Mouse (Mus musculus) lung, embryonic 15.5 days (tissue): ENCODE measurements at regions not wholly inside any gene's neighbourhood (a gene's known extent, or its start where the extent isn't known, plus 50 kb on each side); places are given as distances from the start of the nearest gene placed in this dataset.
A peak's percentile ranks its signal among the peaks of the same experiment; 100 is the strongest.

Source experiments
- ATAC-seq: fragments of 200-750 bp; cut with Nextera tagmentation; 2 replicates; pipeline ENCODE4 v1.8.0; 2017; ENCODE audit warnings: moderate number of reproducible peaks, borderline replicate concordance; ENCODE audit not compliant: low FRiP score, low TSS enrichment; ENCODE audit errors: extremely low read depth
- H3K27ac ChIP-seq: fragments of 300-500 bp; sonication (generic); 2 replicates; pipeline ENCODE4 v1.5.1; 2015; ENCODE audit warnings: moderate library complexity, mild to moderate bottlenecking, inconsistent platforms
- H3K27me3 ChIP-seq: fragments of 300-500 bp; sonication (generic); 2 replicates; pipeline ENCODE4 v1.6.1; 2015; ENCODE audit warnings: inconsistent platforms
- H3K36me3 ChIP-seq: fragments of 300-500 bp; sonication (generic); 2 replicates; pipeline ENCODE4 v1.6.1; 2015; ENCODE audit warnings: inconsistent platforms
- H3K4me1 ChIP-seq: fragments of 300-500 bp; sonication (generic); 2 replicates; pipeline ENCODE4 v1.6.1; 2015; ENCODE audit warnings: inconsistent platforms
- H3K4me2 ChIP-seq: fragments of 300-500 bp; sonication (generic); 2 replicates; pipeline ENCODE4 v1.6.1; 2015; ENCODE audit warnings: inconsistent platforms, mild to moderate bottlenecking, moderate library complexity
- H3K4me3 ChIP-seq: fragments of 300-500 bp; sonication (generic); 2 replicates; pipeline ENCODE4 v1.5.1; 2015; ENCODE audit warnings: mild to moderate bottlenecking, inconsistent platforms
- H3K9ac ChIP-seq: fragments of 300-500 bp; sonication (generic); 2 replicates; pipeline ENCODE4 v1.6.1; 2015; ENCODE audit warnings: inconsistent platforms
- H3K9me3 ChIP-seq: fragments of 300-500 bp; sonication (generic); 2 replicates; pipeline ENCODE4 v1.6.1; 2016; ENCODE audit warnings: inconsistent platforms
- WGBS: fragments of 180-500 bp; shearing (Covaris S2); methylation state at CpG from one replicate; pipeline ENCODE4 v1.1.7; 2015; 5-methylcytosine and 5-hydroxymethylcytosine counted together

DNA sequence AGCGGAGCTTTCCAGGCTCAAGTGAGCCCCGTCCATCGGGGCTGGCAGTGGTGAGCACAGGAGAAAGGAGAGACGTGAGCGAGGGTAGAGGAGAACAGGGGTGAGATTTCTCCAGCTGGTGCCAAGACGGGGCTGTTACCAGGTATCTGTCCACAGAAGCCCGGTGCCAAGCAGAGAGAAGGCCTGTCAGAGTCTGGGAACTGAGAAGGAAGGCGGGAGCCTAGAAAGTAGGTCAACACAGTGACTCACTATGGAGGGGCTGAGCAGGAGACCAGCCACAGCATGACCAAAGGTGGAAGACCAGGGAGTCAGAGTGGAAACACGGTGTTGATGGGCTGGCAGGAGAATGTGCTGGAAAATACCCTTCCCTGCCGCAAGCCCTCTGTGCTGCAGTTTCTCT is 245.0 kb downstream of the Tgfb2 start:
- Histone ChIP-seq H3K36me3 (no peaks in the 10 kb centered on the region), H3K4me1 (peaks cover 8% of the 10 kb centered on the region; the same call in 1 of the 2 replicates), H3K9me3 (0 out of 2 replicates have a peak, but pooled peaks cover 3% of the 10 kb centered on the region), H3K4me2 (no peak overlapping the region), H3K9ac (no peak overlapping the region), H3K4me3 (no peak overlapping the region), H3K27me3 (no peaks in the 10 kb centered on the region), H3K27ac (no peak overlapping the region)
- peak; percentile 5; the same call in 1 of the 2 replicates for ATAC-seq
- 63% methylated on average over 10 of the region's 10 CpGs for WGBS

DNA sequence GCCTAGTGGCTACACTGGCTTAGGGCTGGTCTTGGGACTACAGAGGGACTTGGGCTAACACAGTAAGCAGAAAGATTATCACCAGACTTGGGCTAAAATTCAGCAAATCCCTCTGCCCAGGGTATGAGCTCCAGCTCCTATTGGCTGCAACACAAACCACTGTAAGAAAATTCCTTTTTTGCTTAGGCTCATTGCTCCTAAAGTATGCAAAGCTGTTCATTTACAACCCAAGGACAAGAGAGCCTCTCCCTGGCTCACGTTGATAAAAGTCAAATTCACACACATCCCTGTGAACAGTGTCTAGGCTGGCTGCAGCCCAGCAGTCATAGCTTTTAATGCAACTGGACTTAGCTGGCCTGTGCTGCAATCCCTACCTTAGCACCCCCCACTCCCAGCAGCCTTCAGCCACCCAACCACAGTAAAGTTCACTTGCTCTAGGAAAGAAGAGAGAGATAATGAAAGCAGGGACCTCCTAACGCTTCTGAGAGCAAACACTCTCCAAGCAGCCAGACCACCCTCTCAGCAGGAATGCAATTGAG is 247.6 kb downstream of the Tgfb2 start:
- WGBS: 18% methylated on average over 2 of the region's 2 CpGs
- H3K9ac ChIP-seq: no peak overlapping the region

DNA sequence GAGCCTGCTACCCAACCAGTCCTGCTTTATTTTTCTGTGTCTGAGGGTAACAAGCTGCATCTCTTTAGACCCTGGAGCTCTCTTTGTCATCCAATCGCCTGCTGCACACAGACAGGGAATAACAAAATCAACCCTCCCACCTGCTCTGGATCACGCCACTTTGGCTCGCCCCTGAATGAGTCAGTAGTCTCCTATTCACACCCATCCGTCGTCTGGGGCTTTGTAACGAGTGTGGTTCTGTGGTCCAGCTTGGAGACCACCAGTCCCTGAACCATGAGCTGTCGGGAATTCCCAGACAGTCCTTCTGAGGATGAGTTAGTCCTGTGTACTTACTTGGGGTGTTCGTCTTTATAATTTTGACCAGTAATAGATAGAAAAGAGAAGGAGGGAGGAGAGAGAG is 248.7 kb downstream of the Tgfb2 start:
- no peak overlapping the region for H3K9ac ChIP-seq
- H3K27ac ChIP-seq: no peak overlapping the region
- no peaks in the 10 kb centered on the region for H3K27me3 ChIP-seq
- WGBS: 85% methylated on average over 8 of the region's 8 CpGs
- H3K9me3 ChIP-seq: 0 out of 2 replicates have a peak, but pooled peaks cover 3% of the 10 kb centered on the region
- no peak overlapping the region for H3K4me3 ChIP-seq
- peaks cover 8% of the 10 kb centered on the region; the same call in 1 of the 2 replicates for H3K4me1 ChIP-seq
- H3K36me3 ChIP-seq: no peaks in the 10 kb centered on the region
- ATAC-seq: no peak
- no peak overlapping the region for H3K4me2 ChIP-seq

More for the DNA sequence above, 247.6 kb downstream of the Tgfb2 start:
- H3K36me3 ChIP-seq: no peaks in the 10 kb centered on the region
- H3K4me2 ChIP-seq: no peak overlapping the region
- no peak overlapping the region for H3K27ac ChIP-seq
- 0 out of 2 replicates have a peak, but pooled peaks cover 3% of the 10 kb centered on the region for H3K9me3 ChIP-seq
- peaks cover 8% of the 10 kb centered on the region; the same call in 1 of the 2 replicates for H3K4me1 ChIP-seq
- no peak for ATAC-seq
- H3K27me3 ChIP-seq: no peaks in the 10 kb centered on the region
- no peak overlapping the region for H3K4me3 ChIP-seq

DNA sequence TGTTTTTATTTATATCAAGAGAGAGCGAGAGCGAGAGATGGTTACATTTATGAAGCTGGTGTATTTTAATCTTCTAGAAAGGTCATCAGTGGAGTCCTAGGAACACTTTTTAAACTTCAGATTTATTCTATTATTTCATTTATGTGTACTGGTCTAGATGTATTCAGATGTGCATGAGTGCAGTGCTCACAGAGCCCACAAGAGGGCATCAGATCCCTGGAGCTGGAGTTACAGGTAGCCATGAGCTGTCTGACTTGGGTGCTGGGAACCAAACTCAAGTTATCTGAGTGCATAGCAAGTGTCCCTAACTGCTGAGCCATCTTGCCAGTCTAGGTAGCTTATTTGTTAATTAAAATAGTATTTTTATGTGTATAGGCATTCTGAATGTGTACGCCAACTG is 249.7 kb downstream of the Tgfb2 start:
- Histone ChIP-seq H3K27me3 (no peaks in the 10 kb centered on the region), H3K4me3 (no peak overlapping the region), H3K4me1 (peaks cover 8% of the 10 kb centered on the region; the same call in 1 of the 2 replicates), H3K9me3 (0 out of 2 replicates have a peak, but pooled peaks cover 3% of the 10 kb centered on the region), H3K36me3 (no peaks in the 10 kb centered on the region), H3K9ac (no peak overlapping the region), H3K4me2 (no peak overlapping the region), H3K27ac (no peak overlapping the region)
- 98% methylated on average over 3 of the region's 3 CpGs for WGBS
- no peak for ATAC-seq

DNA sequence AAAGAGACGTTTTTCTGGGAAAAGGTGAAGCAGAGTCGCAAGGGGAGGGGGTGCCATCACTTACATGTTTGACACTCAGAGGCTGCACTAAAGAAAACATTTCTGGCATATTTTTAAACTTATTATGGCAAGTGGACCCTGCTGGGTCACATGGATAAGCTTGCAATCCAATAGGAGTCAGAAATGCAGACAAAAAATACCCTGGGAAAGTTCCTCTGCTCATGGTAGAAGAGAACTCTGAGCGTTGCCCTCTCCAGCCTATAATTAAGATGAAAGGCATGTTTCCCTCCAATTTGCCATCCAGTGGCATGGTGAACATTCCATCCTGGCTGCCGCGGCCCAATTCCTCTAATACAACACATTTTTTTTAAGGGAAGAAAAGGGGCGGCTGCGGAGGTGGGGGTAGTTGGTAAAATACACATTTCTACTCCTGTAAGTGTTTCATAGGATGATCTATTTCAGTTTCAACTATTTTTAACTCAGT is 250.6 kb downstream of the Tgfb2 start:
- no peaks in the 10 kb centered on the region for H3K36me3 ChIP-seq
- peaks cover 13% of the 10 kb centered on the region for H3K4me1 ChIP-seq
- H3K4me2 ChIP-seq: no peak overlapping the region
- H3K4me3 ChIP-seq: no peak overlapping the region
- H3K9ac ChIP-seq: no peak overlapping the region
- 0 out of 2 replicates have a peak, but pooled peaks cover 3% of the 10 kb centered on the region for H3K9me3 ChIP-seq
- no peak for ATAC-seq
- 53% methylated on average over 7 of the region's 7 CpGs for WGBS
- H3K27ac ChIP-seq: no peak overlapping the region
- no peaks in the 10 kb centered on the region for H3K27me3 ChIP-seq

DNA sequence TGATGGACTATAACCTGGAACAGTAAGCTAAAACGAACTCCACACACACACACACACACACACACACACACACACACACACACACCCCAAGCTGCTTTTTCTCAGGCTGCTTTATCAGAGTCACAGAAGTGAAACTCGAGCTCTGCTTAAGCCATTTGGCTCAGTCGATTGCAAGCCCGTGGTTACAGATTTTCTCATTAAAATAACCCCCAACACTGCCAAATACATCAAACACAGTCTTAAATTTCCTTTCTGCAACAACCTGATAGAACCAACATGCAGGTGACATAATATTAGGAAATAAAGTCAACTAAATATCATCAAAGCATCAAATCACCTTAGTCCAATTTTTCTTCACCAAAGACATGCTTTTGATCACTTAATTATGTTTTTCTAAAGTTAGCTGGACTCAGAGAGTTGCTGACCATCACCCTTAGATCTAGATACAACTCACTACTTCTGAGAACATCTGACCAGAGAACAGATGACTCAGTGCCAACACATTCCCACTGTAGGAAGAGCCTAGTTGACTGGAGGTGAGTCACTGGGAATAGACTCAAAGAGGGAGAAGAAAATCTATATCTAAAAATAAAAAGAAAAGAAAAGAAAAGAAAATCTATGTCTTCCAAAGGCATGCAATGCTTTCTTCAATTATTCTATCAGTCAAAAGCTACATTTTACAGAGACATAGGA is 251.2 kb downstream of the Tgfb2 start:
- no peak overlapping the region for H3K9ac ChIP-seq
- H3K4me2 ChIP-seq: no peak overlapping the region
- H3K36me3 ChIP-seq: no peaks in the 10 kb centered on the region
- no peaks in the 10 kb centered on the region for H3K27me3 ChIP-seq
- 41% methylated on average over 4 of the region's 4 CpGs for WGBS
- no peak for ATAC-seq
- 0 out of 2 replicates have a peak, but pooled peaks cover 3% of the 10 kb centered on the region for H3K9me3 ChIP-seq
- no peak overlapping the region for H3K27ac ChIP-seq
- no peak overlapping the region for H3K4me3 ChIP-seq
- H3K4me1 ChIP-seq: peaks cover 17% of the 10 kb centered on the region

DNA sequence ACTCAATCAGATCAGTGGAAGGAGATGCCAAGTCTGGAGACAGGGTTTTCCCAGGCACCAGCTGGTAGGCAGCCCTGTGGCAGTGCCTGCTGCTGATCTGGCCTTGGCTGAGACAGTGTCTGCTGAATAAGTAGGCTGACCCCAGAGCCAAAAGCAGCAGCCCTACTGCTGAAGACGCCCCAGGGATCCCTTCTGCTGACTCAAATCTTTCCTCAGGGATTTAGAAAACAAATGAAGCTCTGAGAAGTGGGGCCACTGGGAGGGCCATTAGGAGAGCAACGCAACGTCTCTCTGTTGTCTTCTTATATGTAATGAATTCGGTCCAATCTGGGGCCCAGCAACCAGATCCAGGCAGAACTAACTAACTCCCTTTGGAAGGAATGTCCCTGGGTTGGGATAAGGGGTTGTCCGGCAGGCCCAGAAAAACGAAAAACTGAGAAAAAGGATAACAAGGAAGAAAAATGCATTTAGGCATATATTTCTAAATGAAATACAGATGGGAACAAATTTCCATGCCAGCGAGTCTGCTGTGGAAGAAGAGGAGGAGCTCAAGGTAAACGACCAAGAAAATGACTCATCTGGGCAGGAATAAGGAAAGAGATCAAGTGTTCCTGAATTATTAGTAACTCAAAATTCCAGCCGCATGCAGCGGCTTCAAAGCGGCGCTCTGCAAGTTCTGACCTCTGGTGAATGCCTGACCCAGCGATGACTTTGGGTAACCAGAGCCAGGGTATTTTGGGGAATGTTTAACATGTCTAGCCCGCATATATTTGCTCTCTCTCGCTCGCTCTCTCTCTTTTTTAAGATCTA is 256.7 kb downstream of the Tgfb2 start:
- ATAC-seq: no peak
- 27% methylated on average over 16 of the region's 16 CpGs for WGBS
- no peak overlapping the region for H3K4me2 ChIP-seq
- no peaks in the 10 kb centered on the region for H3K36me3 ChIP-seq
- H3K4me1 ChIP-seq: peaks cover 26% of the 10 kb centered on the region
- no peaks in the 10 kb centered on the region for H3K27me3 ChIP-seq
- no peak overlapping the region for H3K4me3 ChIP-seq
- H3K27ac ChIP-seq: peak overlapping the region; percentile 83
- H3K9me3 ChIP-seq: no peaks in the 10 kb centered on the region
- no peak overlapping the region for H3K9ac ChIP-seq

DNA sequence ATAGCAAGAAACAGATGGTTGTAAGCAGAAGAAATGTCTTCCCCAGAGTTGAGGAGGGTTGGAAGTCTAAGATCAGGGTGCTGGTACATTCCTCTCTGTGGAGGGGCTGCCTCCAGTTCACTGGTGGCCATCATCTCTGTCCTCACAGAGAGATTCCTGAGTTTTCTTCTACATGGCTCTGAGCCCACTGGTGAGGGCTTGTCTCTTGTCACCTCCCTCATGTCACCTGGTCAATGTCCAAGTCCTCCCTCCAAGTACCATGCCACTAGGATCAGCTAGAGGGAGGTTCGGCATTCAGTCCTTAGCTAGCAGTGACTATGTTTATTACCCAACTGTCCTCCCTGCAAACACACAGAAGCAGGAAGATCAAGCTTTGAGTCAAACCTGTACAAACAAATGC is 258.3 kb downstream of the Tgfb2 start:
- Histone ChIP-seq H3K36me3 (no peaks in the 10 kb centered on the region), H3K4me1 (peaks cover 29% of the 10 kb centered on the region), H3K9ac (no peak overlapping the region), H3K9me3 (no peaks in the 10 kb centered on the region), H3K27me3 (no peaks in the 10 kb centered on the region), H3K27ac (no peak overlapping the region), H3K4me2 (no peak overlapping the region), H3K4me3 (no peak overlapping the region)
- ATAC-seq: no peak
- 50% methylated on average over 1 of the region's 1 CpGs for WGBS

DNA sequence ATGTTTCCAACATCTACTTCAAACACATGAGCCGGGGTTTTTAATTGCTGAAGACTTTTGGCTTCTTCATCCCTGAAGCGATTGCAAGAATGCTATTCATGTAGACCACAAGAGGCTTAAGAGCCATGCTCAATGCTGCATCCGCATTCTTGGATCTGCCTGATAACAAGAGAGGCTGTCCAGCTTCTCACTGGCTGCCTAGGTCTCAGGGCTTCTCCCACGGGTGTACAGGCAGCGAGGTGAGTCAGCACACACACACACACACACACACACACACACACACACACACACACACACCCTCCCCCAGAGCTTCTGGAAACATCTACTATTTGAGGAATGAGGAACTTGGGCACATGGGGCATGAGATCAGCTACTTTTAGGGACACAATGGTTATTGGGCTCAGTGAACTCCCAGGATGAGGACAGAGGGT is 261.1 kb downstream of the Tgfb2 start:
- no peak overlapping the region for H3K9ac ChIP-seq
- no peaks in the 10 kb centered on the region for H3K9me3 ChIP-seq
- H3K27me3 ChIP-seq: no peaks in the 10 kb centered on the region
- 48% methylated on average over 5 of the region's 5 CpGs for WGBS
- H3K36me3 ChIP-seq: no peaks in the 10 kb centered on the region
- peak; percentile 84; the same call in 1 of the 2 replicates for ATAC-seq
- no peak overlapping the region for H3K4me3 ChIP-seq
- peak overlapping the region; percentile 73 for H3K27ac ChIP-seq
- H3K4me1 ChIP-seq: peaks cover 24% of the 10 kb centered on the region
- no peak overlapping the region for H3K4me2 ChIP-seq

DNA sequence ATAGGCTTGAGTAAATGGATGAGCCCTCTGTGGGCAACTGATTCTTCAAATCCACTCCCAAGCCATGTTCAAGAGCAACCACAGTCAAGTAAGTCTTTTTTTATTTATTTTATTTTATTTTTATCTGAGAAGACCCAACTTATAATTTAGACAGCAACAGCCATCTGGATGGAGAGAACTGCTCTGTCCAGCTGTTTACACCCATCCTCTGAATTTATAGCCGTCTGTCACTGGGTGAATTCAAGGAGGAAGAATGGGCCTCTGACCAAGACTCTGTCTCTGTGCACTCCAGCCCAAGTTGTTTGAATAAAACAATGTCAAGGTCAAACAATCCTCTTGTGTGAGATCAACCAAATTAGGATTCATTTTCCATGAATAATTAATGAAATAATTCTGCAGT is 263.6 kb downstream of the Tgfb2 start:
- 48% methylated on average over 1 of the region's 1 CpGs for WGBS
- no peak for ATAC-seq
- H3K4me2 ChIP-seq: no peak overlapping the region
- H3K9me3 ChIP-seq: no peaks in the 10 kb centered on the region
- H3K4me3 ChIP-seq: no peak overlapping the region
- H3K36me3 ChIP-seq: no peaks in the 10 kb centered on the region
- H3K27ac ChIP-seq: no peak overlapping the region
- H3K9ac ChIP-seq: no peak overlapping the region
- no peaks in the 10 kb centered on the region for H3K27me3 ChIP-seq
- peaks cover 8% of the 10 kb centered on the region; the same call in 1 of the 2 replicates for H3K4me1 ChIP-seq

DNA sequence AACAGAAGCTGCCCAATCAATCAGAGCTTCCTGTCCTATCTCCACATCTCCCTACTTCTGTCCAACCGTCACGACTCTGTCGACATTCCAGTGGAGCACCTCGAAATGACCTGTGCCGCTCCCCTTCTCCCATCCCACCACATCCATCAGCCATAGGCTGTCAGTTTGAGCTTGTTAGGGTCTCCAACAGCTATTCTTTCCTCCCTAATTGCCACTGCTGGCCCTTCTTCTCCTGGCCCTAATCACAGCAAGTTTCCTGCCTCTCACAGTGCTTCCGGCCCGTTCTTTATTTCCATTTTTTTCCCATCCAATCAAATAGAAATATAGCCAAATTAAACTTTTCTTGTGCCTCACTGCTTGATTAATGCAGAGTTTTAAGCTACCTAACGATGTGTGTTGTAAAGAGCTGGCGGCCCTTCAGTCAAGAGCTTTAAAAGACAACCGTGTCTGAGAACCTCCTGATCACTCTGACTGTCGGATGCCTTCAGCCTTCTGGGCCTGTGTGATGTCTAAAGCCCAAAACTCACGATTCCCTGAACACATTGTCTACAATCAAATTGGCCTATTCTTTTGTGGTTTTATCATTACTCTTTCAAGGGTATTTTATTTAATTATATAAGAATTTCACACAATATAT is 270.3 kb downstream of the Tgfb2 start:
- H3K36me3 ChIP-seq: no peaks in the 10 kb centered on the region
- H3K9me3 ChIP-seq: no peaks in the 10 kb centered on the region
- H3K27ac ChIP-seq: no peak overlapping the region; the same call in 1 of the 2 replicates
- H3K4me3 ChIP-seq: no peak overlapping the region
- ATAC-seq: no peak
- no peak overlapping the region for H3K4me2 ChIP-seq
- no peaks in the 10 kb centered on the region for H3K27me3 ChIP-seq
- no peak overlapping the region for H3K9ac ChIP-seq
- 28% methylated on average over 12 of the region's 12 CpGs for WGBS
- H3K4me1 ChIP-seq: peaks cover 31% of the 10 kb centered on the region
